Mouse (Mus musculus) adrenal gland, postnatal 10 days (tissue): ENCODE measurements at regions not wholly inside any gene's neighbourhood (a gene's known extent, or its start where the extent isn't known, plus 50 kb on each side); places are given as distances from the start of the nearest gene placed in this dataset.

Source experiments
- DNase-seq: peaks from one replicate; pipeline ENCODE4 v3.0.0; 2021; ENCODE audit warnings: mixed read lengths

DNA sequence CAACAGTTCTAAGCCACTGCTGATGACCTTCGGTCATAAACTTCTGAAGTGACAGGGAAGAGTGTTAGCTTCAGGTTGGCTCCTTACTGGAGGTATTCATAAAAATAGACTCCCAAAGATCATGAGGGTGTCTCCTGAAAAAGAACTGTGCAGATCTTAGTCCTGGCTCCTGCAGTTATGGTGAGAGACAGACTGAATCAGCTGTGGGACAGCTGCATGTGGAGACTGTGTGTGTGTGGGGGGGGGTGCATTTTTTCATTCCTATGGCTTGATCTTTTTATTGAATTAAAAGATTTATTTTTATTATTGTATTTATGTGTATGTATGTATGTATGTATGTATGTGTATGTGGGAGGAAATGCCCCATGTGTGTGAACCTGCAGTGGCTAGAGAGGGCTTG is 149.9 kb upstream of the Trib2 start:
- no peak for DNase-seq

DNA sequence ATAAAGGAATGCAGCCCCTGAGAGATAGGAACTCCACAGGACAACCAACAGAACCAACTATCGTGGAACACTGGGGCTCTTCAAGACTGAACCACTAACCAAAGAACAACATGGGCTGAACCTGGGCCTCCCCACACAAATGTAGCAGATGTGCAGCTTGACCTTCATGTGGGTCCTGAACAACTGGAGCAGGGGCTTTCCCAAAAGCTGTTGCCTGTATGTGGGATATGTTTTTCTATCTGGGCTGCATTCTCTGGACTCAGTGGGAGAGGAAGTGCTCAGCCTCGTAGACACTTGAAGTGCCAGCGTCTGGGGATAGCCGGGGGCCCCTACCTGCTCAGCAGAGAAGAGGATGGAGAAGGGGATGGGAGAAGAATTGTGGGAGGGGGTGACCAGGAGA is 149.2 kb upstream of the Trib2 start:
- no peak for DNase-seq

DNA sequence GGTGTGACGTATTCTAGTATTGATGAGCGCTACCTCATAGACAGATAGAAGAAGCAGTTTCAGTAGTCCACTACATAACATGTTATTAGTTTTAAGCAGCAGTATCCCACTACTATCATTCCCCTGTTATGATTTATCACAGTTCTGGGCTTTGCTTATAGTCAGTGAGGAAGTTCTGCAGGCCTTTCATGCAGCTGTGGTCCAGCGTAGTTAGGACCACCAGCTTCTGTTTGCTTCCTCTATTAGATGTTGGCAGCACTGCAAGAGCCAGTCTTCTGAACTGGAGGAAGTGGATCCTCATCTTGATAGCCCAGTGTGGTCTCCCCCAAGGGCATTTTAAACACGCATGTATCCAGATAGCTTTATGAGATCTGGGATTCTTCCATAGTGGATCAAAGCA is 147.4 kb upstream of the Trib2 start:
- DNase-seq = no peak

DNA sequence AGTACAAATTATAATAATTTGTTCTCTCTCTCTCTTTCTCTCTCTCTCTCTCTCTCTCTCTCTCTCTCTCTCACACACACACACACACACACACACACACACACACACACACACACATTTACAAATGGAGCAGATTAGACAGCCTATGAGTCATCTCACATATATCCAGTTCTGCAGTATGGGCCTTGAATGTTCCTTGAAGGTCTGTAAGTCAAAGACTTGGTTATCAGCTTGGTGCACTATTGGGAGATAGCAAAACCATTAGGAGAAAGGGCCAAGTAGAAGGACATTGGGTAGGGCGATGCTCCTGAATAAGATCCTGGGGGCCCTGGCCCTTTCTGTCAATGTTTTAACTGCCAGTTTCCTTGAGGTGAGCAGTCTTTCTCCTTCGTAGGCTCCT is 145.1 kb upstream of the Trib2 start:
- DNase-seq = no peak

DNA sequence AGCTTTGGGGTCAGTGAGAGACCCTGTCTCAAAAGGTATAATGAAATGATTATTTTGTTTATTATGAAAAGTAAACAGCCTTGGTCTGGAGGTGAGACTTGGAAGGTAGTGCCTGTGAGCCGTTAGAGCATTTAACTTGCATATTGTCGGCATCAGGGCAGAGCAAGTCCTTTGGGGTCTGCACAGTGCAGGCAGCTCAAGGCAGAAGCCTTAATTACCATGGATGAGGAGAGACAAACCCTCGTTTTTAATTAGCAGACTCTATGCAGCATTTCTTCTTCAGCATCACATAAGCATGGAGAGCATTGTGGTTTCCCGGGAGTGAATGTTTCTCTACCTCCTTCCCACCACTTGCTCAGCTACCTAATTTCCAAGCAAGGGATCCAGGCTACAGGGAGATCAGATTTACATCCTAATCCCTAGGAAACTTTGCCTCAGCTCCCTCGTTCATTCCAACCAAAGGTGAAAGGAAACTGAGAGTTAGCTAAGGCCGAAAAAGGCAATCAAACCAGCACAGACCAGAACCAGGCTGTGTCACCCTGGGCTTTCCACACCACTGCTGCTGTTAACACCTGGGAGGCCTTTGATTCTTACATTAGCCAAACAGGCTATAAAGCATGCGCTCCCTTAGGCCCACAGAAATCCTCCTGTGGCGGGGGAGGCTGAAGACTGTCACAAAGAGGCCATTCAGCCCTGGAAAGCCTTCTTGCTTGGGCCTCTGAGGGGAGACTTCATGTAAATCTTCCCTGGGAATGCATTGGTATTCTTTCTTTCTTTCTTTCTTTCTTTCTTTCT is 120.9 kb upstream of the Trib2 start:
- no peak for DNase-seq

DNA sequence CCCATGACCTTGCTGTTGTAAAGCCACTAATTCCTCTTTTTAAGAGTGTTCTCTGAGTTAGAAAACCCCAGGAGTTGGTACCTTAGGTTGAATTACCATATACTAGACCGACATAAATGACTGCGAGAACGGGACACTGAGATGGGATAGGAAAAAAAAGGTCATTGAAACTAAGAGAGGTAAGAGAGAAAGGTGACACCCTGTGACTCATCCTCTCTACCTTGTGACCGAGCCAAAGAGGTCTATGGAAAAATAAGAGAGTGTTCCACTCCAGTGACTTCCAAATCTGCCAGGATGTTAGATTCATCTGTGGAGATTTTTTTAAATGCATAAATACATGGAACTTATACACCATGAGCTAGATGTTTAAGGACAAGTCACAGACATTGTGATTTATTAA is 115.3 kb upstream of the Trib2 start:
- DNase-seq = no peak

DNA sequence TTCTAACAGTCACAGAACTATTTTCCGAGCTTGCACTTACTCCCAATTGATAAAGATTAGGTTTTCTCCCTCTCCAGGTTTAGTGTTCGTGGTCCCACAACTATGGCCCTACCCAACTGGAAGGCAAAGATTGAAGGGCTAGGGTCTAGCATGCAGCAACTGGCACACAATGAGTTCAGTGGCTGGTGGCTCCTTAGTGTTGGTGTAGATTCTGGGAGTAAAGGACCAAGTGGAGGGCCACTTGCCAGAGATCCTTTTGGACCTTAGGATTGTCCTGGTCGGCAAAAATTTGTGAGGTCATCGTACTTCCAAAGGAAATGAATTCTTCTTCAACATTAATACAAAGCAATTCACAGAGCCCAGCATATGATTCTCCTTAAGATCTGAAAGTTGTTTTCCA is 114.8 kb upstream of the Trib2 start:
- no peak for DNase-seq

DNA sequence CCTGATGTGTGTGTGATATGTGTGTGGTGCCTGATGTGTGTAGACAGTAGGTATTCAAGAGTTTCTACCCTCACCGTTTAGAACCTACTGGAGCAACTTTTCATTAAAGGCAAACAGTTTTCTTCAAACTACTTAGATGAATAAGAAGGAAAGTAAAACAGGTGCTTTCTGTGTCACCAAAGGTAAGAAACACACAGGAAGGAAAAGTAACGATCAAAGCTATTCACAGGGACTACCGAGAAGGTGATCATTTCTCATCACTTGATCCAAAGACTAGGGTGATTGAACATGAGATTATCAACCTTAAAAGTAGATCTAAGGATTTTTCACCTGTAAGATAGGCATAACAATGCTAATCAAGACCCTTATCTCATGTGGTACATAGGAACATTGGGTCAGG is 113.4 kb upstream of the Trib2 start:
- no peak for DNase-seq

DNA sequence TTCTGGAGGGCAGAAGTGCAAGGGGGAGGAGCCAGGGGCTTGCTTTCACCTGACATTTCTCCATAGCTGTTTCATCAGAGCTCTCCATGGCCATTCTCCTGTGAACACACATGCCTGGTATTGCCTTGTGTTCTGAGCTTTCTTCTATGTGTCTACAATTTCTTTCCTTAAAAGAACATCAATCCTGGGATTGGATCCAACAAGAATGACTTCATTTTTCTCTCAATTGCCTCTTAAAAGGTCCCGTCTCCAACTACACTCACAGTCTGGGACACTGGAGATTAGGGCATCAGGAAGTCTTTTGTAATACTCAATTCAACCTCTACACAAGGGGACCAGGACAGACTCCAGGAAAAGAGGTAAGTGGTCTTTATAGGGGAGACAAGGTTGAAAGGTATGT is 112.8 kb upstream of the Trib2 start:
- DNase-seq = no peak

DNA sequence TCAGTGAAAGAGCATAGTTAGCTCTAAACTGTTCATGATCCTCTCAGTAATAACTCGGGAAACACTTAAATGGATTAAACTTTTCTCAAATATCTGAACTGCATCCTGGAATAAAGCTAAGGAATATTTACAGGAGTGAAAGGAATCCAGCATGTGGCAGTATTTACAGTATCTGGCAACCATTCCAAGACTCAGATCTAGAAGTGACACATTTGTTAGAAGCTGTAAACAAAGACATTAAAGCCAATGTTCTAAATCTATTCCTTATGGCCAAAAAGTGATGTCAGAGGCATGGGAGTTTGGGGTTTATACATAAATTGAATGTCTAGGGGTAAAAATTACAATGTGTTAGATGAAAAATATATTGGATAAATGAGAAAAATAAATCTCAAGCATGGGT is 101.6 kb upstream of the Trib2 start:
- DNase-seq = no peak

DNA sequence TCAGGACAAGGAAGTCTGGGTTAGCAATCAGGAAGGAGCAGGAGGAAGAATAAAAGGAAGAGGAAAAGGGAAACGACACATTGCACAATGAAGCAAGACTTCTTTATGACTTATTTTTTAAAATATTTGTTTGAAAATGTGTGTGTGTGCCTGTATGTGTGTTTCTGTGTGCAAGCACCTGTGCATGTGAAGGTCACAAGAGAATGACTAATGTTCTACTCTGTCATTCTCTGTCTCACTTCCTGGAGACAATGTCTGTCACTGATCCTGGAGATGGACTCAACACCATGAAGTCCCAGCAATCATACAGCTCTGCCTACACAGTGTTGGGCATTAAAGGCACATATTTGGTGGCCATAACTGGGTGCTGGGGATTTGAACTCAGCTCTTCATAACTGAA is 96.2 kb upstream of the Trib2 start:
- no peak for DNase-seq

DNA sequence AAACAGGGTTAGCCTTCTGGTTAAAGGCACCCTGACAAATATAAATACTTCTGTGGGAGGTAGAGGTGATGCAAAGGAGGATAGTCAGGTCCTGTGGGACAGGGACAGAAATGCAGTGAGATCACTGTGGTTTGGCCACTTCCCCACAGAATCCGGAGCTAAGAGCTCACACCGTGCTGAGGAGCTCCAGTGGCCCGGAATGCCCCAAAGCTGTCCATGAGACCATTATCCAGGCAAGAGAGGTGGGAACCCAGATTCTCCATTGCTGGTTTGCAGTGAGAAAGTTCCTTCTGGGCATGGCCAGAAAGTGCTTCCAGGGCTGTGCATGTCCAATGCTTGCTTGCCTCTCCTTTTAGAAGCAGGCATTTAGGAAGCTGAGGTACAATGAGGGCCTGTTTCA is 95.8 kb upstream of the Trib2 start:
- no peak for DNase-seq

DNA sequence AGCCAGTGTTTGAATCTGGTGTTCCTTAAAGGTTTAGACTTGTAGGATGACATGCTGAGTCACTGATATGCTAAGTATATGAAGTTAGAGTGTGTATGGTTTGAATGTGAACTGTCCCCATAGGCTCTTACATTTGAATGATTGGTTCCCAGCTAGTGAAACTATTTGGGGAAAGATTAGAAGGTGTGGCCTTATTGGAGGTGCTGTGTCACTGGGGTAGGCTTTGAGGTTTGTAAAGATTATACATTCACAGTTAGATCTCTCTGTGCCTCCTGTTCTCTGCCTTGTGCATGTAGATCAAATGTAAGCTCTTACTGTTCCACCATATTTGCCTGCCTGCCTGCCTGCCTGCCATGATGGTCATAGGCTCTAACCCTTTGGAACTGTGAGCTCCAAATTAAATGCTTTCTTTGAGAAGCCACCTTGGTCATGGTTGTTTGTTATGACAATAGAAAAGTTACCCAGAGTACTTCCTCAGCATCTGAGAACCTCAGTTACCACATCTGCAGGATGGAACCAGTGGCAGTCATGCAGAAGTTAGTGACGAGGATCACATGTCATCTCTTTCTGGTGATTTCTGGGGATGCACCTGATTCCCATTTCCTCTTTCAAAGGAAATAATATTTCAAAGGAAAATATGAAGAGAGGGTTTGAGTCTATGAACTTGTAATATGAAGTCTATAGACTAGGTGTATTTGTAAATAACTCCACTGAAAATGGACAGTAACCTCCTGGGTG is 94.7 kb upstream of the Trib2 start:
- no peak for DNase-seq

DNA sequence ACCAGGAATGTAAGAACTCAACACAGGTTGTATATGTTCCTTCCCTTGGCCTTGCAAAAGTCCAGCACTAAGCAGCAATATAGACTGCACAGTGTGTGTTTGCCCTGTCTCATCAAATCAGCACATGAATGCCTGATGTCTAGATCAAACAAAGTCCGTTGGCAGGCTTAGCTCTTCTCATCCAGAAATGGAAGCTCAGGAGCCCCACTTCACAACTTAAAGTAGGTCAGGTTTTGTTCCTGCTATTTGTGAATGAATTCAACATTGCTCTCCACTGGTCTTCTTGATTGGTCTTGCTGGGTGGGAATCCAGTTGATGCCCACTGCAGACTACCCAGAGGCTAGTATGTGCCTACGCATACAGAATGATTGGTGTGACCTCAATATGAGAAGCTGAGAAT is 80.8 kb upstream of the Trib2 start:
- no peak for DNase-seq

DNA sequence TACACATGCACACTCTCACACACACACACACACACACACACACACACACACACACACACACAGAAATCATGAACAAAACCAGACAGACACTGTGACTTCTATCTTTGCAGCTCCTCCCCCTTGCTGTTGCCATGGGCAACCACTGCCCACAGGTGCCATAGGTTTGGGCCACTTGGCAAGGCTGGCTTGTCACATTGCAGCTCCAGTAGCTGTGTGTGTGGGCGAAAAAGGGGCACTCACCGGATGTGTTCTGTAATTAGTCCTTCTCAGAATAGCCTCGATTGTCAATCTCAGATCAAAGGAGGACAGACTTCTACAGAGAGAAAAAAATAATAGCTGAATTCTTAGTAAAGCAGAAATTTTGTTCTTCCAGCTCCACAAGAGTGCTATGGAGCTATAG is 79.8 kb upstream of the Trib2 start:
- DNase-seq = peak; percentile 13

DNA sequence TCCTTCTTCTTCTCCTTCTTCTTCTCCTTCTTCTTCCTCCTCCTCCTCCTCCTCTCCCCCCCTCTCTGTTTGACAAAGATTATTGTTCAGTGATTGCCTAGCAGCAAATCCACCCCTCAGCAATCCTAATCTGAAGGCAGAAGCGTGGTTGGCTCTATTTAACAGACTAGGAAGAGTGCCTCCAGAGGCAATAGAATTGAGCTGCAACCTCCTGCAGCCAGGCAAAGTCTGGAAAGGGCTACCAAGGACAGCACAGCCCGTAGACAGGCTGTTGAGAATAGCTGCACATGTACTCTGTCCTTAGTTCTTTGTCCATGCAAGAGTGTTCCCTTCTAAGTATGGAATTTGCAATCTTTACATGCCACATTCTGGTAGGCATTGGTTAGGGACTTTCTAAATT is 78.5 kb upstream of the Trib2 start:
- DNase-seq = no peak

DNA sequence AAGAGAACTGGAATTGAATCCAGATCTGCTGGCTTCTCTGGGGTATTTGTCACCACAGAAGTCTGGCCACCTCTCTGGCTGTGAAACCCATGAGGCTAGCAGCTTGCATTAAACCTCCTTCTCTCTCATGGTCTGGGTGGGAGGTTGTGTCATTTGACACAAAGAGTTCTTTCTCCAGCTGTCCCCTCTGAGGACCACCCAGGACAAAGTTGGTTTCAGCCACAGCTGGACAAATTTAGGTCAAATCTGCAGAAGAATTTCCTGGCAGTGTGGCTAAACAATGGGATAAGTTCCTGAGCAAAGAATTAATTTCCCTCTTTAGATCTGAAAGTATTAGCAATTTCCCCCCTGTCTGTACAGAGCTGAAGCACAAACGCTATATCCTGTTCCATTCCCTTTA is 73.9 kb upstream of the Trib2 start:
- DNase-seq = no peak

DNA sequence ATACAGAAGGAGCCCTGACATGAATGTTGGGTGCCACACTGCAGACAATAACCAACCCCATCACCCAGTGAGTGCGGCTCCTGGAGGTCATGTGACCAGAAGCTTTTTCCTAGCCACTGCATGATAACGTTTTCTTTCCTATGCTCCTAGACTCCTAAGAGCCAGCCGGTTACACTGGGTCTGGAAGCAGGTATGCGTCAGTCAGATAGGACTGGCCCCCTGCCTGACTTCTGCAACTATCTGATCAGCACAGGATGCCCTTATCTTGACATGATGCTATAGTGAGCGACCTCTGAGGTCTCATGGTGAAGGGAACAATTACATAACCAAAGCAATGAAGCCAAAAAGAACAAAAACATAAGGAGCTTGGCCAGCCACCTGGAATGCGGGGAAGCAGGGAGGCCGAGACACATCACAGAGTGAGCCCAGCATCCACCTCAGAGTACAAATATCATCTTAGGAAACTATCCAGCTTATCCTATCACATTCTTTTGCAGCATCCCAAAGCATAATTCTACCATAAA is 63.2 kb upstream of the Trib2 start:
- DNase-seq = no peak
